Mouse (Mus musculus): ENCODE results near the gene Mapkbp1. TPM values are rescaled to one million over a fixed set of nuclear protein-coding genes. Genes with fewer than 3 reads are reported as not detected.

Gene Mapkbp1
- total RNA-seq, 2 experiments from 2014 or later: 55.3 to 57.7 TPM

DNA sequence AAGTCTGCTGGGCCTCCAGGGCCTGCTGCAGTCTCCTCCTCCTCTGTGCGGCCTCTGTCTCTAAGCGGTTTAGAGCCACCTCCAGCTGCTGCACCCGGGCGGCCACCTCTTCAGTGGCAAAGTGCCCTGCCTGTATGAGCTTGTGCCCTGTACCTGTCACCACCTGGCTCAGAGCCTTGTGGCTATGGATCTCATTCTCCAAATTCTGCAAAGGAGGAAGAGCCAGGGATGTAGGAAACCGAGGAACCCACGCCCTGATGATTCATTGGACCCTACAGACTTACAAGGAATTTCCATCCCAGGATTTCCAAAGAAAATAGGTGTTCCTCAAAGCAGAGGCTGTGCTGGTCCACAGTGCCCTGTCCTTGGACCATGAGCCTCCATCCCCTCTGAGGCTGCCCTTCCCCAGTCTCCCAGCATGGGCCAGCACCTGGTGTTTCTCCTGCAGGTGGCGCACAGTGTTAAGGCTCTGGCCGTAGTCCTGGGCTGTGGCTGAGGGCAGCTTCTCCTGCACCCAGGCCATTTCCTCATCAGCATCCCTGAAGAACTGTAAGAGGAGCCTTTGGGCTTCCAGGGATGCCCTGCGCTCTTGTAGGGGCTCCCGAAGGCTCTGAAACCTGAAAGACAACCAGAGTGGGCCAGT is 77.3 kb downstream of the Mapkbp1 start:
- DNase-seq (ENCODE audit: low spot score in 2 of 2): no peak

DNA sequence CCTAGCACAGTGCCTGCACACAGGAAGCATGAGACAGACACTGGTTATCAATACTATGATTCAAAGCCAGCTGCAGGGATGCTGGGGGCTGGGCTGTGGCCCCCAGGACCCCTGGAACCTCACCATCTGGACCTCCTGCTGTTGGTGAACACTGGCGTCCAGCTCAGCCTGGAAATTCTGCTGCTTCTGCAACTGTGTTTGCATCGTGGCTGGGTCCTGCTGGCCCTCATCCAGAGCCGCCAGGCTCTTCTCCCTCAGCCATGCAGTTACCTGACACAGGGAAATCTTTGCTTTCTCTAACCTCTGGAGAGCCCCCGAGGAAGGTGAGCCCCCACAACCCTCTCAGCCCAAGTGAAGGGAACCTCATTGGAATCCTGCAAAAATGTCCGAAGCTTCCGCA is 78.9 kb downstream of the Mapkbp1 start:
- DNase-seq (ENCODE audit: low spot score in 2 of 2): no peak

DNA sequence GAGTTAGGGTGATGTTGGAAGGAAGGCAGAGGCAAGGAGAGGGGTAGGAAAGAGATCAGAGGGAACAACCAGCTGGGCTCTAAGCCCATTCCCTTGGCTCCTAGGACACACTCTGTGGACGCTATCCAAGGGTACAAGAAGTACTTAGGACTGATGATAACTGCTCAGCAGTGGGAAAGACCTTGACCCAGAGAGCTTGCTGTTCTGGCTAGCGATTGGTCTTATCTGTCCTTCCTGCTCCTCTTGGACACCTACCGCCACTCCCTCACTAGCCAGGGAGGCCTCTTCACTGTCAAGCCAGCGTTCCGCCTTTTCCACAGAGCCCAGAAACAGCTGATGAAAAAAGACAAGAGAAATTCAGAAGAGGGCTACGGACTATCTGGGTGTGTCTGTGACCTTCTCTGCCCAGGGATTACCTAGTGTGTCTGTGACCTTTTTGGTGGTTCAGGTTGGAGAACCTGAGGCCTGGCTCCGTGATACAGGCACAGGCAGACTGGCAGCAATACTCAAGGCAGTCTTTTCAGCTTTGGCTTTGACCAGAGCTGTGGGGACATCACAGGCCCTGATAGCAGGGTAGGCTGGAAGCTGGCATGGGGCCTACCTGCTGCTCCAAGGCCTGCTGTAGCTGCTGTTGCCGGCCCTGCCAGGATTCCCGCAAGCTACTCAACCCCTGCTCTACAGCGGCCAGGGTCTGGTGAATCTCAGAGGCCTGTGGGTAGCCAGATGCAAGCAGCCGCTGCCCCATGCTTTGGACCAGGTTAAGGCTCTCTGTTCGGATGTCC is 82.5 kb downstream of the Mapkbp1 start:
- no peak for DNase-seq (ENCODE audit: low spot score in 2 of 2)

GRCm38 (mm10) chr2:120055923-120056322 is 83.4 kb downstream of the Mapkbp1 start:
- DNase-seq (ENCODE audit: low spot score in 2 of 2): no peak

GRCm38 (mm10) chr2:120058818-120059217 is 86.3 kb downstream of the Mapkbp1 start:
- no peak for DNase-seq (ENCODE audit: low spot score in 2 of 2)

DNA sequence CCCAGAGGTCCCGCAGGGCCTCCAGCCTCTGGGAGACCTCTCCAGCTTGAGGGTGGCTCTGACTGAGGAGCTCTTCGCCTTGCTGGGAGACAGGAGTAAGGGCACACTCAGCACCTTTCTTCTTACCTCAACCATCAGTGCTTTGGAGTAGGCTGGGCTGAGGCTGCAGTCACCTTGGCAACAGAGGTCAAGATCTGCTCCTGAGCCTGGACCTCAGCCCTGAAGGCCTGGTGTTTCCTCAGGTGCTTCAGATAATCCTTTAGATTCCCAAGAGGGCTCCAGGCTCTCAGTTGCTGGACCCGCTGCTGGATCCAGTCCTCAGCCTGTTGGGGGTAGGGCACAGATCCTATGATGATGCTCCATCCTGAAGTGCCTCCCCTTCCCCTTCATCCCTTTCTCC is 87.0 kb downstream of the Mapkbp1 start:
- no peak for DNase-seq (ENCODE audit: low spot score in 2 of 2)

GRCm38 (mm10) chr2:120060190-120060589 is 87.7 kb downstream of the Mapkbp1 start:
- DNase-seq (ENCODE audit: low spot score in 2 of 2): no peak

DNA sequence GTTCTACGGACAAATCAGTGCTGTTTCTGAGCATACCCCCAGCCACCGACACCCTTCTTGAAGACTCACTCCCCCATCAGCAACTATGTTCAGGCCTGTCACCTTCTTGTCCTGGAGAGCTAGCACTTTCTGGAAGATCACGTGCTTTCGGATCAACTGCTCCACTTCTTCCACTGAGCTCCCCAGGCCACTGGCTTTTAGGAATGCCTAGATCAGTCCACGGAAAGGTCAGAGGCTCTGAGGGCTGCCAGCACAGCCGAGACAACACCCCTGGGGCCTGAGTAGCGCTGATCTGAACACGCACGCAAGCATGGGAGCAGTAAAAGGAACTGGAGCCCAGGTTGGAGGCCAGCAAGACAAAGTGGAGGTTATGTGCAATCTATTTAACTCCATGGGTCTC is 88.2 kb downstream of the Mapkbp1 start:
- DNase-seq (ENCODE audit: low spot score in 2 of 2): no peak

GRCm38 (mm10) chr2:120062248-120062647 is 89.7 kb downstream of the Mapkbp1 start:
- no peak for DNase-seq (ENCODE audit: low spot score in 2 of 2)

- DNase-seq (ENCODE audit: low spot score in 2 of 2): no peak
These were observed 92.1 kb downstream of the Mapkbp1 start for GRCm38 (mm10) chr2:120064639-120065038.

- DNase-seq (ENCODE audit: low spot score in 2 of 2): no peak
These were observed 92.7 kb downstream of the Mapkbp1 start for GRCm38 (mm10) chr2:120065243-120065642.

DNA sequence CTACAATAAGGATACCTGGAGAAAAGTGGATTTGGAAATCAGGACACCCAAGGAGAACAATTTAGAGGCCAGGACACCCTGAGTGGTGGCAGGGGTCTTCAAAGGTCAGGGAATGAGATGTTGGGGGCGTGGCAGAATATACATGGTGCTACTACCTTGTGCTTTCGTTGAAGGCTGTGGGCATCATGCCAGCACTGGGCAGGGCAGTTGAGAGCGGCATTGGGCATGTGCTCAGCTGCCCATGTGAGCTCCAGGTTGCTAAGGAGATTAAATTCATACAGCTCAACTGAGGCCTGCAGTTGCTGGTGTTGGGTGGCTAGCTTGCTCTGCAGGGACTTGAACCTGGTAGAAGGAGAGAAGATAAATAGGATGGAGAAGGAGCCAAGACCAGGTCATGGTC is 93.7 kb downstream of the Mapkbp1 start:
- no peak for DNase-seq (ENCODE audit: low spot score in 2 of 2)

DNA sequence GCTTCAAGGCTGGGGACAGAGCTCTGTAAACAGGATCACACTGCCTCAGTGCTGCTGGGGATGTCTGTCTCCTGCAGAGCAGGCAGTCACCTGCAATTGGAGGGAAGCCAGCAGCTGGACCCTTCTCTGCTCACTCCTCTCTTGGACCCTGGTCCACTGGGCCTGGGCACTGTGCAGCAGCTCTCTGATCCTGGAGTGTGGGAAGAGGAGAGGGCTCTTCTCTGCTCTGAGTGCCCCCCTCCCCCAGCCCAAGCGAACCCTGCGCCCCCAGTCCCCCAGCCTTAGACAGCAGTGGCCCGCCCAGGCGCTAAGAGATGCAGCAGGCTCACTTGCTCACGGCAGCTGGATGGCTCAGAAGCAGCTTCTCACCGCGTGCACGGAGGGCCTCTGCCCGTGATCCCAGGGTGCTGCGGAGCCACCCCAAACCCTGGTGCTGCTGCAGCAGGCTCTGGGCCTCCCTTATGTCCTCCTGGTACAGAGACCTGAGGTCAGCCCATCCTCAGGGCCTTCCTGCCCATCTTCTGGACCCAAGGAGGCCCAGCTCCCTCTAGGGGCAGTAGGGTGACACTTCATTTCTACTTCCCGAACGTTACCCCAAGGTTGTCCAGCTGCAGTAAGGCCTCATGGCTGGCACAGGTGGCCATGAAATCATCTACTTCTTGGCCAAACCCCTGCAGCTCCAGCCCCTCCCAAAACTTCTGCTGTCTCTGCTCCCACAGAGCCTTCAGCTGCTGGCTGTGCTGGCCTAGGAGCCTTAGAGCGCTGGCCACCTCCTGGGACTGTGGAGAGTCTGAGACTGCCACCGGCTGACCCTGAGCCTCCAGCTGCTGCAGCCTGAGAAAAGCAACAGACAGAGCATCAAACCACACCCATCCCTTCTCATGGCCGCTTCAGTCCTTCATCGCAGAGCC is 96.3 kb downstream of the Mapkbp1 start:
- no peak for DNase-seq (ENCODE audit: low spot score in 2 of 2)

DNA sequence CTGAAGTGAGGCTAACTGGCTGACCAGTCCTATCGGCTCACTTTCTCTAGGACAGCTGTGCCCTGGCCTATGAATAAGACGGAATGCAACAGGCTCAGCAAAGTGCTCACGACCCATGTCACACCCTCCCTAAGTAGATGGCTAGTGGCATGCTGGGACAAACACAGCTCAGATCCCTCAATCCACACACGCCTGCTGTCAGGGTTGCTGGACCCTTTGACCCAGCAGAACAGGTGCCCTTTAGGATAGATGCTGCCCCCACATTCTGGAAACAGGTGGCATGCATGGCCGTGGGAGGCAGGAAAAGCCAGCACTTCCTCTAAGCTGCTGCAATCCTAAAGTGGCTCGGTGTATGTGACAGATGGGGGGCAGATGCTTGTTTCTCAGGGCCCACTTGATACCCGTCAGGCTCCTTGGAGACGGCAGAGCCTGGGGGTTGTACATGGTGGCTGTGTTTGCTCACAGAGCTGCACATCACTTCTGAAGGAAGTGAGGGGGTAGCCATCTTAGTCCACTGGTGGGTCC is 97.0 kb downstream of the Mapkbp1 start:
- DNase-seq (ENCODE audit: low spot score in 2 of 2): peak; percentile 63 to 66

DNA sequence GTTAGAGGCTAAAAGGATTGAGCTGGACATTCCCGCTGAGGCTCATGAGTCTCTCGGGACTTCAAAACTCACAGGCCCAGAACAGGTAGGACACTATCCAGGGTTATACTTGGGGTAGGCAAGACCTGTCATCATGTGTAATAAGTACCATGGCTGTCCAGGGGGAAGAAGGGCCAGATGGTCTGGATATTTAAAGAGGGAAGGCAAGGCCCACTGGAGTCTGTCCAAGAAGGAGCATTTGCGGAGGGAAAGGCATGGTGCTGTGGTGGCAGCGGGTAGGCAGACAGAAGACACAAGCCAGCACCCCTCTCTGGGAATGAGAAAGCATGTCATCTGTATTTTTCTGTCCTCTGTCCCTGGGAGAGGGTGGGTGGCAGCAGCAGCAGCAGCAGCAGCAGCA is 101.6 kb downstream of the Mapkbp1 start:
- DNase-seq (ENCODE audit: low spot score in 2 of 2): no peak

GRCm38 (mm10) chr2:120076076-120076705 is 103.7 kb downstream of the Mapkbp1 start:
- peak in 1 of 2 experiments; percentile 26 for DNase-seq (ENCODE audit: low spot score in 2 of 2)

Small RNA genes lying within 50 kb of the gene (microRNA-seq; reads per million reads assigned to microRNA genes)
- 0.28 to 0.45 reads per million in 2 experiments for gene Mir7665

Other genes with a start within 250 kb of the Mapkbp1 start
- gene Itpka, start 230.4 kb upstream of the Mapkbp1 start, total RNA-seq (2021): 100 to 1,000 TPM; 186 to 204 TPM
- gene Ltk, start 212.3 kb upstream of the Mapkbp1 start, total RNA-seq (2021): 10 to 100 TPM in 1 of 2 experiments, 1 to 10 TPM in 1; 6.0 to 10.5 TPM
- 10 to 100 TPM; 18.3 to 18.7 TPM for gene Rpap1, start 185.2 kb upstream of the Mapkbp1 start, total RNA-seq (2021)
- gene Tyro3, start 175.0 kb upstream of the Mapkbp1 start, total RNA-seq (2021): 10 to 100 TPM; 61.3 to 62.1 TPM
- 10 to 100 TPM; 61.0 to 61.7 TPM for gene Mga, start 75.5 kb upstream of the Mapkbp1 start, total RNA-seq (2021)
- 1 to 10 TPM; 5.3 to 6.3 TPM for gene Jmjd7, start 54.8 kb downstream of the Mapkbp1 start, total RNA-seq (2021)
- 1 to 10 TPM; 1.1 to 1.8 TPM for gene Gm28042, start 54.8 kb downstream of the Mapkbp1 start, total RNA-seq (2021)
- 1 to 10 TPM; 4.9 TPM for gene Pla2g4b, start 60.7 kb downstream of the Mapkbp1 start, total RNA-seq (2021)
- 1 to 10 TPM; 9.7 to 9.8 TPM for gene Ehd4, start 181.9 kb downstream of the Mapkbp1 start, total RNA-seq (2021)

Measured in layer of hippocampus, postnatal 14 days (tissue).